Mouse (Mus musculus) thymus, adult 2 months (tissue): Measurements from ENCODE around the gene Carmil1. TPM values are rescaled to one million over a fixed set of nuclear protein-coding genes. Genes with fewer than 3 reads are reported as not detected.

ENCODE experiments used
- DNase-seq: peaks from one replicate; pipeline ENCODE4 v3.0.0; 2021
- H3K27ac ChIP-seq: fragments of 200-500 bp; 2 replicates; pipeline ENCODE4 v1.5.1; 2012; ENCODE audit warnings: low read length, control low read depth; ENCODE audit not compliant: control insufficient read depth, insufficient read depth
- H3K27me3 ChIP-seq: fragments of 200-500 bp; 2 replicates; pipeline ENCODE4 v1.6.1; 2012; ENCODE audit warnings: mild to moderate bottlenecking, low read length, moderate library complexity, mixed read lengths; ENCODE audit not compliant: control insufficient read depth, insufficient read depth
- H3K36me3 ChIP-seq: fragments of 200-500 bp; 2 replicates; pipeline ENCODE4 v1.6.1; 2012; ENCODE audit warnings: mild to moderate bottlenecking, low read length, moderate library complexity; ENCODE audit not compliant: control insufficient read depth, insufficient read depth
- H3K4me1 ChIP-seq: fragments of 200-500 bp; replicated peaks from 2 replicates; pipeline ENCODE4 v1.6.1; 2012; ENCODE audit warnings: low read length; ENCODE audit not compliant: control insufficient read depth, insufficient read depth
- H3K4me3 ChIP-seq: fragments of 200-500 bp; 2 replicates; pipeline ENCODE4 v1.5.1; 2012; ENCODE audit warnings: mild to moderate bottlenecking, low read length, control low read depth, moderate library complexity; ENCODE audit not compliant: control insufficient read depth, insufficient read depth
- CTCF ChIP-seq: fragments of 200-500 bp; IDR thresholded peaks from 2 replicates; pipeline ENCODE4 v1.5.1; 2012; ENCODE audit warnings: mild to moderate bottlenecking, control low read depth, low read length, moderate library complexity, borderline replicate concordance; ENCODE audit not compliant: control insufficient read depth, poor library complexity, insufficient read depth; ENCODE audit errors: extremely low read depth
- POLR2A ChIP-seq: fragments of 200-500 bp; IDR thresholded peaks from 2 replicates; pipeline ENCODE4 v1.6.1; 2012; ENCODE audit warnings: mild to moderate bottlenecking, low read length, control low read depth, moderate library complexity; ENCODE audit not compliant: control insufficient read depth, poor library complexity, insufficient read depth; ENCODE audit errors: extremely low read depth
- WGBS: fragments of 180-500 bp; shearing (Covaris S2); methylation state at CpG from one replicate; pipeline ENCODE4 v1.1.7; 2018; 5-methylcytosine and 5-hydroxymethylcytosine counted together
- polyA plus RNA-seq: library from polyadenylated mRNA; depleted of rRNA; stranded (reverse); fragments of >200 nt; gene quantifications from 2 replicates; pipeline ENCODE4 v1.2.3, GENCODE M21; 2012

Carmil1 gene
- polyA plus RNA-seq, 1 experiment, result 2.1 TPM

GRCm38 (mm10) chr13:24247441-24247840, 33.2 kb downstream of the Carmil1 start:
- TF ChIP-seq POLR2A (no peak), CTCF (no peak)
- Histone ChIP-seq H3K4me1 (no peaks in the 10 kb centered on the region), H3K27me3 (no peaks in the 10 kb centered on the region), H3K4me3 (no peak overlapping the region), H3K36me3 (no peaks in the 10 kb centered on the region), H3K27ac (no peak overlapping the region; the same call in 1 of the 2 replicates)
- 92% methylated on average over 3 of the region's 3 CpGs for WGBS
- DNase-seq, result no peak

DNA sequence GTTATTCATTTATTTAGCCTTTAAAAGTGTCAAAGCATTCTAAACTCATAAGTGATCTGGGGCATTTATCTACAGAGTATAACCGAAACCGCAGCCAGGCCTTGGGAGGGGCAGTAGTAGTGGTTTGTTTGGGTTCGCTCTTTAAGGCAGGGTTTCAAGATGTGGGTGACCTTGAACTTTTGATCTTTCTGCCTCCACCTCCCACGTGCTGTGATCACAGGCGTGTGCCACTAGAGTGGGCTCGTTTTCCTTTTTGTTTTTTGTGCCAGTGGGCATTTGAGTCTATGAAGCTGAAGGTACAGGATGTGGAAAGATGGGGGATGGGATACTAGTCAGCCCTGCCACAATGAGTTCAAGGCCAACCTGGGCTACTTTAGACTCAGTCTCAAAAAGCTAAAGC, 34.3 kb downstream of the Carmil1 start:
- no peak overlapping the region for H3K27ac ChIP-seq

GRCm38 (mm10) chr13:24244613-24245012, 36.0 kb downstream of the Carmil1 start:
- no peak for TF ChIP-seq CTCF
- TF ChIP-seq POLR2A, result no peak
- no peak for DNase-seq
- Histone ChIP-seq H3K4me1 (no peaks in the 10 kb centered on the region), H3K27me3 (no peaks in the 10 kb centered on the region), H3K36me3 (no peaks in the 10 kb centered on the region), H3K27ac (no peak overlapping the region), H3K4me3 (no peak overlapping the region)
- 90% methylated on average over 11 of the region's 11 CpGs for WGBS

More for the DNA sequence above, 34.3 kb downstream of the Carmil1 start:
- TF ChIP-seq POLR2A (no peak), CTCF (no peak)
- H3K4me1 ChIP-seq, result no peaks in the 10 kb centered on the region
- no peaks in the 10 kb centered on the region for H3K27me3 ChIP-seq
- no peak for DNase-seq
- WGBS, result 75% methylated on average over 6 of the region's 6 CpGs
- H3K4me3 ChIP-seq, result no peak overlapping the region
- H3K36me3 ChIP-seq, result no peaks in the 10 kb centered on the region

GRCm38 (mm10) chr13:24243964-24244363, 36.6 kb downstream of the Carmil1 start:
- TF ChIP-seq POLR2A (no peak), CTCF (no peak)
- Histone ChIP-seq H3K27me3 (no peaks in the 10 kb centered on the region), H3K4me3 (no peak overlapping the region), H3K27ac (no peak overlapping the region), H3K36me3 (no peaks in the 10 kb centered on the region), H3K4me1 (no peaks in the 10 kb centered on the region)
- no peak for DNase-seq
- WGBS, result 88% methylated on average over 4 of the region's 4 CpGs

DNA sequence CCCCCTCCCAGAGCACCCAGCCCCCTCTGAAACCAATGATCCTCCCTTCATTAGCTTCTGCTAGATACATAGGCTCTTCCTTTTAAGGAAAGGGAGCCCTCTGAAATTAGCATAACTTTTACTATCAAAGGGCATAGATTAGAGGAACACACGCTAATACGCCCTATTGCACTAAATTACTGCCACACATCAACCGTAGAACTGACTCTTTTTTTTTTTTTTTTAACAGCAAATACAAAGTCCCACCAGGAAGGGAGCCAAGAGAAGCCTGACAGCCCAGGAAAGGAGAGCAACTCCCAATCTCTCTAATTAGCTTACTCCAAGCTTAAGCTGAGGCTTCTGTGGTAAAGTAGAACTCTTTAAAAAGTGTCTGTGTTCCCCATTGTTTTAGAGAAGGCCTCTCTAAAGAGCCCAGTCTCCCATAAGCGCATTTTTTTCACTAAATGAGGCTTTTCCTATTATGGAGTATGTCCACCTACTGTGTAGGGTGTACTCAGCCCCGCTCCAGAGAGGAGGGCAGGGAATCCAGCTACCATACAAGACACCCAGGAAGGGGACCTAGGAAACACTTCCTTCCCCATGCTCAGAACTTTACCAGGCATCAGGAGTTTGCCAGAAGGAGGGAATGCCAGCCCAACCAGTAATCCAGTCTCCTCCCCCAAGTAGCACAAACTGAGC, 38.0 kb downstream of the Carmil1 start:
- WGBS, result 87% methylated on average over 5 of the region's 5 CpGs
- H3K4me1 ChIP-seq, result no peaks in the 10 kb centered on the region
- H3K36me3 ChIP-seq, result no peaks in the 10 kb centered on the region
- no peak overlapping the region for H3K27ac ChIP-seq
- H3K4me3 ChIP-seq, result no peak overlapping the region
- no peak for DNase-seq
- TF ChIP-seq POLR2A (no peak), CTCF (no peak)
- no peaks in the 10 kb centered on the region for H3K27me3 ChIP-seq

DNA sequence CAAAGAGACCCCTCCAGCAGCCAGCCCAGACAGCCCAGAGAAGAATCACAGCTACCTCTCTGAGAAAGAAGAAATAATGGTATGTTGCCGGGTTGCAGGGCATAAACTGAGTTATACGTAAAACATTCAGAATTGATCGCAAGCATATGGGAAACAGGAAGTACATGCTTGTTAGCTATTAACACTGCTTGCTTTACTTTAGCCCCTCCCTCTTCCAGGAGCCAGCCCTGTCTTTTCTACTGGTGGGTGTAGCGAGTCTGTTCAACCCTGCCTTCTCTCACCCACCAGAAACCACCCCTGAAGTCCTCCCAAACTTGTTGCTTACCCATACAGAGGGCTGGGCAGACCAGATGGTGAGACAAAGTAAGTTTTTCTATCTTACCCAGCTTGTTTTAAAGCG, 39.4 kb downstream of the Carmil1 start:
- Histone ChIP-seq H3K27me3 (no peaks in the 10 kb centered on the region), H3K27ac (no peak overlapping the region), H3K4me1 (no peaks in the 10 kb centered on the region), H3K4me3 (no peak overlapping the region), H3K36me3 (no peaks in the 10 kb centered on the region)
- DNase-seq, result no peak
- 55% methylated on average over 5 of the region's 5 CpGs for WGBS
- TF ChIP-seq POLR2A (no peak), CTCF (no peak)
